23 mouse cellular contexts compared by ENCODE assay signal in genomic region chr3:51302971-51303476, GRCm38 (mm10). TPM values are rescaled to one million over a fixed set of nuclear protein-coding genes. Genes with fewer than 3 reads are reported as not detected.
DNase-seq lines count a peak whose midpoint lies in the region; ATAC-seq and TF ChIP-seq lines count a peak whose summit lies in the region.
"Had no signal": no experiment of that assay in that cellular context is flagged by ENCODE, and none has a peak within 500 bp of the region (broad histone marks: within the 10 kb centered on the region; RNA-seq: fewer than 3 reads in every experiment).

No protein-coding gene starts in this region.

- no peak for TF ChIP-seq CTCF in layer of hippocampus, adult 2 months (conservative IDR thresholded peaks at IDR 0.05)

- H3K9me3 ChIP-seq in heart, embryonic 11.5 days (replicated peaks; ENCODE audit: control insufficient read depth, low read length): no peaks in the 10 kb centered on the region
- H3K9me3 ChIP-seq: embryonic facial prominence, embryonic 10.5 days; forebrain, embryonic 15.5 days; hindbrain, embryonic 15.5 days; limb, embryonic 13.5 days; liver, embryonic 12.5 days; midbrain, embryonic 13.5 days had no signal

- no peaks in the 10 kb centered on the region for H3K27me3 ChIP-seq in heart, embryonic 11.5 days (ENCODE audit: control insufficient read depth, insufficient read depth, low read length)
- H3K27me3 ChIP-seq: forebrain, embryonic 15.5 days; hindbrain, embryonic 15.5 days; limb, embryonic 13.5 days; liver, embryonic 12.5 days; midbrain, embryonic 13.5 days had no signal

- H3K4me3 ChIP-seq in heart, embryonic 11.5 days (ENCODE audit: low read depth, low read length): no peak overlapping the region
- no peak overlapping the region for H3K4me3 ChIP-seq in layer of hippocampus, adult 2 months
- H3K4me3 ChIP-seq: embryonic facial prominence, embryonic 10.5 days; forebrain, embryonic 15.5 days; hindbrain, embryonic 15.5 days; limb, embryonic 13.5 days; liver, embryonic 12.5 days; midbrain, embryonic 13.5 days had no signal

- ATAC-seq in heart, embryonic 11.5 days (replicated peaks; ENCODE audit: insufficient number of reproducible peaks, low FRiP score, low TSS enrichment): no peak
- ATAC-seq: forebrain, embryonic 15.5 days; liver, embryonic 12.5 days; midbrain, embryonic 13.5 days had no signal

- H3K27ac ChIP-seq in heart, embryonic 11.5 days (ENCODE audit: low read depth, low read length): peak overlapping the region; percentile 57
- H3K27ac ChIP-seq in layer of hippocampus, adult 2 months: peak overlapping the region; percentile 23; the same call in 1 of the 2 replicates
- H3K27ac ChIP-seq: embryonic facial prominence, embryonic 10.5 days; forebrain, embryonic 15.5 days; hindbrain, embryonic 15.5 days; limb, embryonic 13.5 days; liver, embryonic 12.5 days; midbrain, embryonic 13.5 days had no signal

- no peaks in the 10 kb centered on the region for H3K36me3 ChIP-seq in heart, embryonic 11.5 days (ENCODE audit: control insufficient read depth, insufficient read depth, low read length)
- H3K36me3 ChIP-seq: hindbrain, embryonic 15.5 days had no signal

- H3K4me1 ChIP-seq in heart, embryonic 11.5 days (ENCODE audit: control insufficient read depth, insufficient read depth, low read length): peaks cover 16% of the 10 kb centered on the region
- H3K4me1 ChIP-seq: embryonic facial prominence, embryonic 10.5 days; forebrain, embryonic 15.5 days; hindbrain, embryonic 15.5 days; limb, embryonic 13.5 days; liver, embryonic 12.5 days; midbrain, embryonic 13.5 days had no signal

- H3K9ac ChIP-seq in heart, embryonic 11.5 days (ENCODE audit: low read depth, low read length): no peak overlapping the region
- H3K9ac ChIP-seq: forebrain, embryonic 15.5 days; hindbrain, embryonic 15.5 days; limb, embryonic 13.5 days; liver, embryonic 12.5 days; midbrain, embryonic 13.5 days had no signal

- DNase-seq in heart, postnatal 4 days: no peak
- DNase-seq in layer of hippocampus, adult 2 months (ENCODE audit: low spot score in 2 of 2): no peak
- DNase-seq in layer of hippocampus, postnatal 10 days (ENCODE audit: low spot score in 2 of 2): no peak
- DNase-seq in testis, postnatal 10 days (ENCODE audit: low spot score): peak; percentile 25
- no peak for DNase-seq in testis, postnatal 14 days (ENCODE audit: low spot score)
- DNase-seq in spleen, postnatal 4 days (ENCODE audit: low spot score in 2 of 2): no peak
- DNase-seq: adrenal gland, adult 2 months; B cell, adult 2 months; cerebellum, adult 11-12 months; cerebellum, postnatal 10 days; gastrocnemius, postnatal 14 days; kidney, adult 2 months; kidney, postnatal 25 days; lung, adult 2 months; right cerebral cortex, postnatal 14 days; thymus, postnatal 36 days had no signal

- 49% methylated on average over 3 of the region's 3 CpGs for WGBS in heart, embryonic 11.5 days (ENCODE audit: insufficient replicate concordance)

- no peak overlapping the region for H3K4me2 ChIP-seq in heart, embryonic 11.5 days
- H3K4me2 ChIP-seq: forebrain, embryonic 15.5 days; hindbrain, embryonic 15.5 days; limb, embryonic 13.5 days; liver, embryonic 12.5 days; midbrain, embryonic 13.5 days had no signal

RNA-seq across cellular contexts. Expression of gene Elf2, which starts 37.4 kb away (rescaled TPM):
- polyA plus RNA-seq in heart, embryonic 11.5 days (2014; fragmentation: Nextera tagmentation; extraction: Ambion mirVana): 44.5 and 48.2 TPM in 2 replicates
- 10 to 100 TPM; 89.9 to 99.9 TPM for total RNA-seq in heart, postnatal 4 days (2021)
- total RNA-seq in layer of hippocampus, adult 2 months (2021): 10 to 100 TPM; 54.6 to 54.9 TPM
- 10 to 100 TPM; 37.4 to 40.1 TPM for total RNA-seq in layer of hippocampus, postnatal 10 days (2021)
